Mouse (Mus musculus): ENCODE results near the gene Fam120a. TPM values are rescaled to one million over a fixed set of nuclear protein-coding genes. Genes with fewer than 3 reads are reported as not detected.

Gene Fam120a
- total and polyA plus RNA-seq, 3 experiments: 66.2 to 119 (median 82.7) TPM

DNA sequence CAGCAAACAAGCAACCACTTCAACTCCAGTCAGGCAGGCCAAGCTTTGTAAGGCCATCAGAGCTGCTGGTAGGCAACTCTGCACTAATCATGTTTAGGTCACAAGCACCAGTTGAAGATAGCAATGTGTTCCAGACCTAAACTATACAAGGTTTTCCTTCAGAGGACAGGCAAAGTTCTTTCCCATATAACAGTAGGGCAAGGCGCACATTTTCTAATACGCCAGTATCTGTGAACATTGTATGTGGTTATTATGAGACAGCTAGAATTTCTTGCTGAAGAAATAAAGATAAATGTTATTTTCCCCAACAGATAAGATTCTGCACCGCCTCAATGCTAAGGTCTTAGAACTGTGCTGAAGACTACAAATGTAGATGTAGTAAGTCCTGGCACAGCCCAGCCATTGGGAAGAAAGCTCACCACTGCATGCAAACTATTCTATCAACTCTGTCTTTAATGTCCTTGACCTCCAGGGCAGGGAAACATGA, 50.7 kb downstream of the Fam120a start:
- no peaks in the 10 kb centered on the region for H3K79me2 ChIP-seq (ENCODE audit: control insufficient read depth, insufficient read depth, low read length, poor library complexity)
- no peaks in the 10 kb centered on the region for H3K27me3 ChIP-seq (ENCODE audit: control insufficient read depth in 1 of 2, insufficient read depth in 2 of 2, low read length in 2 of 2)
- peaks cover 12 to 52% of the 10 kb centered on the region in 2 experiments for H3K36me3 ChIP-seq (ENCODE audit: control insufficient read depth in 1 of 2, insufficient read depth in 2 of 2, low read length in 2 of 2)
- peak; percentile 50 for DNase-seq (ENCODE audit: low read depth, low spot score)
- H3K9ac ChIP-seq (ENCODE audit: control insufficient read depth, low read depth, low read length, poor library complexity, severe bottlenecking): no peak overlapping the region
- TF ChIP-seq TCF12 (IDR thresholded peaks at IDR 0.05; ENCODE audit: low read depth, low read length): no peak; the same call in 1 of the 2 replicates
- TF ChIP-seq ZC3H11A (IDR thresholded peaks at IDR 0.05; ENCODE audit: low read depth, low read length): no peak
- no peak for TF ChIP-seq CTCF (IDR thresholded peaks at IDR 0.05 in 2 of 3, conservative IDR thresholded peaks at IDR 0.05 in 1 of 3; ENCODE audit: control insufficient read depth in 1 of 3, insufficient read depth in 1 of 3, low read depth in 2 of 3, low read length in 3 of 3, poor library complexity in 1 of 3, severe bottlenecking in 1 of 3)
- TF ChIP-seq RAD21 (IDR thresholded peaks at IDR 0.05; ENCODE audit: low read depth, low read length): no peak
- TF ChIP-seq SIN3A (IDR thresholded peaks at IDR 0.05; ENCODE audit: low read length): no peak
- peak; percentile 62; the same call in 1 of the 2 replicates for TF ChIP-seq GATA1 (IDR thresholded peaks at IDR 0.05; ENCODE audit: low read depth, low read length)
- TF ChIP-seq TAL1 (IDR thresholded peaks at IDR 0.05; ENCODE audit: low read length): peak; percentile 31
- TF ChIP-seq CHD1 (IDR thresholded peaks at IDR 0.05; ENCODE audit: low read depth, low read length): no peak
- TF ChIP-seq POLR2AphosphoS5 (IDR thresholded peaks at IDR 0.05; ENCODE audit: borderline replicate concordance, low read depth, low read length): no peak
- TF ChIP-seq MAX (IDR thresholded peaks at IDR 0.05; ENCODE audit: low read length): no peak
- no peak for TF ChIP-seq NELFE (IDR thresholded peaks at IDR 0.05; ENCODE audit: low read depth, low read length)
- no peak for TF ChIP-seq MAZ (IDR thresholded peaks at IDR 0.05; ENCODE audit: low read depth, low read length)
- no peak for TF ChIP-seq USF2 (IDR thresholded peaks at IDR 0.05; ENCODE audit: borderline replicate concordance in 1 of 2, insufficient read depth in 1 of 2, low read depth in 1 of 2, low read length in 2 of 2)
- TF ChIP-seq MYB (IDR thresholded peaks at IDR 0.05; ENCODE audit: low read depth, low read length): no peak
- TF ChIP-seq CHD2 (IDR thresholded peaks at IDR 0.05; ENCODE audit: low read length): no peak
- no peak for TF ChIP-seq E2F4 (IDR thresholded peaks at IDR 0.05; ENCODE audit: borderline replicate concordance, low read depth, low read length)
- TF ChIP-seq EP300 (IDR thresholded peaks at IDR 0.05; ENCODE audit: low read depth in 1 of 2, low read length in 2 of 2): peak in 1 of 2 experiments; percentile 61; a peak in 2 of 4 replicates
- no peak overlapping the region for H3K27ac ChIP-seq (ENCODE audit: control insufficient read depth, low read depth, low read length)
- H3K4me1 ChIP-seq (ENCODE audit: control insufficient read depth in 1 of 2, insufficient read depth in 2 of 2, low read length in 2 of 2): peaks cover 6 to 13% of the 10 kb centered on the region in 2 experiments; a peak in 3 of 4 replicates
- no peak overlapping the region for H3K4me3 ChIP-seq (ENCODE audit: control insufficient read depth in 1 of 2, insufficient read depth in 1 of 2, low read depth in 2 of 2, low read length in 2 of 2)
- H3K9me3 ChIP-seq (replicated peaks; ENCODE audit: insufficient read depth, low read length): no peaks in the 10 kb centered on the region

DNA sequence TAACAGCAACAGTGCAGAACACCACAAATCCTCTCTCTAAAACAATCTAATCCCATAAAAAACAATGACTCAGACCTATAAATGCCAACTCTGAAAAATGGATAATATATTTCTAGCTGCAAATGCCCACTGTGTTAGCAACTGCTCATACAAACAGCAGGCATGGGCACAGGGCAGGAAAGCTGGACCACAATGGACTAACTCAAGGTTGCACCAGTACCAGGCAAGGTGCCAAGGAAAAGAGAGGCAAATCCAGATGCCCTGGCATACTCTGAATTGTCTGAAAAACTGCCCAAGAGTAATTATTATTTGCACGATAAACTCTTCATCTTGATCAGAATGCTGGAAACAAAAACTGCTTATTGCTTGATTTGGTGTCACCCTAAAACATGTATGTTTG, 54.1 kb downstream of the Fam120a start:
- no peak overlapping the region for H3K9ac ChIP-seq (ENCODE audit: control insufficient read depth, low read depth, low read length, poor library complexity, severe bottlenecking)
- H3K79me2 ChIP-seq (ENCODE audit: control insufficient read depth, insufficient read depth, low read length, poor library complexity): no peaks in the 10 kb centered on the region
- H3K27ac ChIP-seq (ENCODE audit: control insufficient read depth, low read depth, low read length): no peak overlapping the region
- TF ChIP-seq JUND (IDR thresholded peaks at IDR 0.05; ENCODE audit: low read depth, low read length): no peak
- H3K27me3 ChIP-seq (ENCODE audit: control insufficient read depth in 1 of 2, insufficient read depth in 2 of 2, low read length in 2 of 2): no peaks in the 10 kb centered on the region
- peaks cover 3 to 47% of the 10 kb centered on the region in 2 experiments for H3K36me3 ChIP-seq (ENCODE audit: control insufficient read depth in 1 of 2, insufficient read depth in 2 of 2, low read length in 2 of 2)
- peaks cover 0 to 6% of the 10 kb centered on the region in 2 experiments; a peak in 2 of 4 replicates for H3K4me1 ChIP-seq (ENCODE audit: control insufficient read depth in 1 of 2, insufficient read depth in 2 of 2, low read length in 2 of 2)
- no peak overlapping the region for H3K4me3 ChIP-seq (ENCODE audit: control insufficient read depth in 1 of 2, insufficient read depth in 1 of 2, low read depth in 2 of 2, low read length in 2 of 2)
- H3K9me3 ChIP-seq (replicated peaks; ENCODE audit: insufficient read depth, low read length): no peaks in the 10 kb centered on the region
- DNase-seq (ENCODE audit: low read depth, low spot score): no peak

Data from MEL (cell line).